Mouse (Mus musculus) monocyte, adult 5-6 weeks (primary cell): ENCODE measurements around the gene Atxn7l2. TPM values are rescaled to one million over a fixed set of nuclear protein-coding genes. Genes with fewer than 3 reads are reported as not detected.

Experiments used
- total RNA-seq: library from RNA; stranded (forward); fragments of 200-1000, 200-491, 200-594 nt; gene quantifications from 3 replicates; pipeline ENCODE4 v1.2.3, GENCODE M21; 2017

The Atxn7l2 gene
- total RNA-seq, 1 experiment from 2014 or later = 4.0 TPM

Other genes starting within 250 kb of the Atxn7l2 start
- not detected in 3 replicates for gene Gstm3, start 241.7 kb downstream of the Atxn7l2 start, total RNA-seq
- gene Gstm2, start 224.5 kb downstream of the Atxn7l2 start, total RNA-seq = not detected in 3 replicates
- 43.8 to 75.0 TPM (median 64.1 TPM) in 3 replicates for gene Gstm1, start 193.0 kb downstream of the Atxn7l2 start, total RNA-seq
- gene Gstm4, start 166.0 kb downstream of the Atxn7l2 start, total RNA-seq = 7.4 to 12.4 TPM (median 8.4 TPM) in 3 replicates
- 15.6 to 22.0 TPM (median 18.4 TPM) in 3 replicates for gene Ampd2, start 124.3 kb downstream of the Atxn7l2 start, total RNA-seq
- gene Gnat2, start 118.1 kb downstream of the Atxn7l2 start, total RNA-seq = not detected in 3 replicates
- 156 to 172 TPM (median 164 TPM) in 3 replicates for gene Gnai3, start 64.8 kb downstream of the Atxn7l2 start, total RNA-seq
- gene Gpr61, start 56.1 kb downstream of the Atxn7l2 start, total RNA-seq = not detected in 3 replicates
- gene Amigo1, start 24.6 kb downstream of the Atxn7l2 start, total RNA-seq = 3.7 to 6.2 TPM (median 4.2 TPM) in 3 replicates
- 13.0 to 22.3 TPM (median 15.0 TPM) in 3 replicates for gene Cyb561d1, start 9.7 kb downstream of the Atxn7l2 start, total RNA-seq
- not detected in 3 replicates for gene Sypl2, start 15.7 kb upstream of the Atxn7l2 start, total RNA-seq
- gene Psma5, start 46.0 kb upstream of the Atxn7l2 start, total RNA-seq = 137 to 139 TPM (median 138 TPM) in 3 replicates
- 31.6 to 35.5 TPM (median 32.1 TPM) in 3 replicates for gene Sort1, start 73.1 kb upstream of the Atxn7l2 start, total RNA-seq
- gene Mybphl, start 154.0 kb upstream of the Atxn7l2 start, total RNA-seq = not detected in 3 replicates
- gene Psrc1, start 172.9 kb upstream of the Atxn7l2 start, total RNA-seq = 0.68 to 1.4 TPM (median 0.86 TPM) in 3 replicates
- gene Celsr2, start 204.6 kb upstream of the Atxn7l2 start, total RNA-seq = 0.11 to 1.8 TPM (median 0.19 TPM) in 3 replicates
- gene Sars, start 234.3 kb upstream of the Atxn7l2 start, total RNA-seq = 120 to 326 TPM (median 130 TPM) in 3 replicates